Mouse (Mus musculus) lung, postnatal 0 days (tissue): ENCODE data around the gene Bptf.

Experiments used
- CTCF ChIP-seq: IDR thresholded peaks from 2 replicates; pipeline ENCODE4 v1.5.1; 2016; ENCODE audit warnings: antibody characterized with exemption, mild to moderate bottlenecking
- EP300 ChIP-seq: IDR thresholded peaks from 2 replicates; pipeline ENCODE4 v1.6.1; 2016; ENCODE audit warnings: antibody characterized with exemption, mild to moderate bottlenecking, control low read depth

- TF ChIP-seq CTCF (no peak), EP300 (peak; percentile 52)
Measured at GRCm38 (mm10) chr11:106994246-106995085, 137.5 kb downstream of the Bptf start.
